Mouse (Mus musculus) liver, embryonic 11.5 days (tissue): ENCODE measurements around the gene Gpbar1. TPM values are rescaled to one million over a fixed set of nuclear protein-coding genes. Genes with fewer than 3 reads are reported as not detected.
A peak's percentile ranks its signal among the peaks of the same experiment; 100 is the strongest.

Experiments used
- ATAC-seq: fragments of 200-750 bp; cut with Nextera tagmentation; replicated peaks from 2 replicates; pipeline ENCODE4 v1.8.0; 2017; ENCODE audit warnings: moderate number of reproducible peaks, mild to moderate bottlenecking, moderate TSS enrichment, moderate library complexity; ENCODE audit not compliant: low FRiP score
- DNase-seq: peaks from one replicate; pipeline ENCODE4 v3.0.0-alpha.2; 2017; ENCODE audit warnings: low spot score
- H3K27ac ChIP-seq: fragments of 300-500 bp; sonication (generic); 2 replicates; pipeline ENCODE4 v1.5.1; 2014; ENCODE audit warnings: mild to moderate bottlenecking, low read depth, low read length, control low read depth
- H3K27me3 ChIP-seq: fragments of 300-500 bp; sonication (generic); replicated peaks from 2 replicates; pipeline ENCODE4 v1.6.1; 2014; ENCODE audit warnings: low read length, mixed read lengths; ENCODE audit not compliant: control insufficient read depth, insufficient read depth
- H3K36me3 ChIP-seq: fragments of 300-500 bp; sonication (generic); 2 replicates; pipeline ENCODE4 v1.6.1; 2014; ENCODE audit warnings: mild to moderate bottlenecking, low read length, moderate library complexity, mixed read lengths; ENCODE audit not compliant: control insufficient read depth, insufficient read depth
- H3K4me1 ChIP-seq: fragments of 300-500 bp; sonication (generic); replicated peaks from 2 replicates; pipeline ENCODE4 v1.6.1; 2014; ENCODE audit warnings: low read length, mixed read lengths; ENCODE audit not compliant: control insufficient read depth, insufficient read depth
- H3K4me2 ChIP-seq: fragments of 300-500 bp; sonication (generic); 2 replicates; pipeline ENCODE4 v1.6.1; 2014; ENCODE audit warnings: mild to moderate bottlenecking, control low read depth, moderate library complexity
- H3K4me3 ChIP-seq: fragments of 300-500 bp; sonication (generic); 2 replicates; pipeline ENCODE4 v1.5.1; 2014; ENCODE audit warnings: low read depth, low read length, control low read depth
- H3K9ac ChIP-seq: fragments of 300-500 bp; sonication (generic); 2 replicates; pipeline ENCODE4 v1.6.1; 2014; ENCODE audit warnings: low read depth, low read length, control low read depth
- H3K9me3 ChIP-seq: fragments of 300-500 bp; sonication (generic); 2 replicates; pipeline ENCODE4 v1.6.1; 2016; ENCODE audit warnings: low read length, inconsistent platforms, mixed read lengths; ENCODE audit not compliant: control insufficient read depth
- WGBS: fragments of 180-500 bp; shearing (Covaris S2); extraction: QIAGEN DNeasy Blood & Tissue Kit; methylation state at CpG from one replicate; pipeline ENCODE4 v1.1.7; 2014; 5-methylcytosine and 5-hydroxymethylcytosine counted together
- polyA plus RNA-seq: library from polyadenylated mRNA; unstranded; fragments of >200 nt; fragmentation: Nextera tagmentation; extraction: Ambion mirVana; gene quantifications from 2 replicates; pipeline ENCODE4 v1.2.1, GENCODE M21; 2014

Gene Gpbar1
- polyA plus RNA-seq, result 2.8 and 3.2 TPM in 2 replicates

- no peaks in the 10 kb centered on the region for H3K9me3 ChIP-seq
- H3K36me3 ChIP-seq, result peaks cover 18% of the 10 kb centered on the region
- 89% methylated on average over 10 of the region's 10 CpGs for WGBS
- H3K4me2 ChIP-seq, result peak within 1 kb of the TSS; percentile 26
- H3K27ac ChIP-seq, result no peak within 1 kb of the TSS
- H3K27me3 ChIP-seq, result no peaks in the 10 kb centered on the region
- DNase-seq (no peak), ATAC-seq (no peak)
- H3K4me3 ChIP-seq, result no peak within 1 kb of the TSS
- no peak within 1 kb of the TSS for H3K9ac ChIP-seq
- peaks cover 10% of the 10 kb centered on the region for H3K4me1 ChIP-seq
These were observed at the start of gene Gpbar1 for GRCm38 (mm10) chr1:74278538-74278937. TSS of gene Gpbar1 (plus strand) at chr1:74278550.

GRCm38 (mm10) chr1:74229942-74230341 lies 48.4 kb upstream of the Gpbar1 start:
- 63% methylated on average over 2 of the region's 2 CpGs for WGBS
- no peaks in the 10 kb centered on the region for H3K36me3 ChIP-seq
- H3K9ac ChIP-seq, result no peak overlapping the region
- H3K4me1 ChIP-seq, result peaks cover 7% of the 10 kb centered on the region
- ATAC-seq (no peak), DNase-seq (no peak)
- H3K27me3 ChIP-seq, result no peaks in the 10 kb centered on the region
- no peaks in the 10 kb centered on the region for H3K9me3 ChIP-seq
- H3K4me2 ChIP-seq, result no peak overlapping the region
- H3K27ac ChIP-seq, result no peak overlapping the region
- H3K4me3 ChIP-seq, result no peak overlapping the region

- WGBS, result 50% methylated on average over 1 of the region's 1 CpGs
- no peaks in the 10 kb centered on the region for H3K9me3 ChIP-seq
- no peak overlapping the region for H3K9ac ChIP-seq
- no peak overlapping the region for H3K27ac ChIP-seq
- peaks cover 7% of the 10 kb centered on the region for H3K4me1 ChIP-seq
- H3K4me2 ChIP-seq, result no peak overlapping the region
- DNase-seq (no peak), ATAC-seq (peak; percentile 77)
- no peaks in the 10 kb centered on the region for H3K36me3 ChIP-seq
- H3K4me3 ChIP-seq, result no peak overlapping the region
- H3K27me3 ChIP-seq, result no peaks in the 10 kb centered on the region
These were observed 47.4 kb upstream of the Gpbar1 start for GRCm38 (mm10) chr1:74230992-74231391.

GRCm38 (mm10) chr1:74235938-74236589 lies 42.3 kb upstream of the Gpbar1 start, which contains the start of gene Arpc2:
TSS of gene Arpc2 (plus strand) at chr1:74236084.
- Histone ChIP-seq H3K36me3 (no peaks in the 10 kb centered on the region), H3K27ac (peak within 1 kb of the TSS; percentile 89), H3K9ac (peak within 1 kb of the TSS; percentile 92), H3K4me3 (peak within 1 kb of the TSS; percentile 95), H3K4me2 (peak within 1 kb of the TSS; percentile 96), H3K9me3 (no peaks in the 10 kb centered on the region), H3K27me3 (no peaks in the 10 kb centered on the region), H3K4me1 (peaks cover 42% of the 10 kb centered on the region)
- DNase-seq, result peak; percentile 99
- WGBS, result 3% methylated on average over 54 of the region's 55 CpGs
- ATAC-seq, result peak; percentile 84

DNA sequence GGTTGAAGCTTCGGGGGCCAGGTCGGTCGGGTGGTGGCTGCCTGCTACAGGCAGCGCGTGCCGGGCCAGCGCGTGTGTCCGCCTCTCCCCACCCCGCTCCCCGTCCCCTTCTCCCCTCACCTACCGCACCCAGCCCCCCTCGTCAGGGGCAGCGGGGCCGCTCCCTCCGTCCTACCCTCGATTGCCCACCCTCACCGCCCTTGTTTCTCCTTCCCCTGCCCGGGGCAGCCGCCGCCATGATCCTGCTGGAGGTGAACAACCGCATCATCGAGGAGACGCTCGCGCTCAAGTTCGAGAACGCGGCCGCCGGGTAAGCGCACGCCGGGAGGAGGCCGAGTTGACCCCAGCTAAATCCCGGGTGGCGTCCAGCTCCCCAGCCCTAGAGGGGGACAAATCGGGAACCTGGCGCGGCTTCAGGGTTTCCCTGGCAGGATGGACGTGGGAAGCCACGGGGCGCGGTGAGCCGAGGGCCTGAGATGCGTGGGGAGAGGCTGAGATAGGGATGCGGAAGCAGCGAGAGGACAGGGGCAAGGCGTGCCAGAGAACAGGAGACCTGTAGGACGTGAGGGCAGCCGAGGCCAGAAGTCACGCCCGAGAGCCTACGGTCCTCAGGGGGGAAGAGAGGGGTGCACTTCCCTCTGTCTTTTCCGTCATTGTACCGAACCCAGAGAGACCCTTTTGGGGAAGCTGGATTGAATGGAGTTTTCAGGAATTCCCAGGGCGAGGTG lies 41.6 kb upstream of the Gpbar1 start:
- Histone ChIP-seq H3K9ac (peak overlapping the region; percentile 92), H3K27me3 (no peaks in the 10 kb centered on the region), H3K36me3 (no peaks in the 10 kb centered on the region), H3K9me3 (no peaks in the 10 kb centered on the region), H3K4me3 (peak overlapping the region; percentile 95), H3K4me2 (peak overlapping the region; percentile 96), H3K4me1 (peaks cover 39% of the 10 kb centered on the region), H3K27ac (peak overlapping the region; percentile 89)
- under 1% methylated on average over 44 of the region's 57 CpGs for WGBS
- ATAC-seq (peak; percentile 53), DNase-seq (peak; percentile 69)

DNA sequence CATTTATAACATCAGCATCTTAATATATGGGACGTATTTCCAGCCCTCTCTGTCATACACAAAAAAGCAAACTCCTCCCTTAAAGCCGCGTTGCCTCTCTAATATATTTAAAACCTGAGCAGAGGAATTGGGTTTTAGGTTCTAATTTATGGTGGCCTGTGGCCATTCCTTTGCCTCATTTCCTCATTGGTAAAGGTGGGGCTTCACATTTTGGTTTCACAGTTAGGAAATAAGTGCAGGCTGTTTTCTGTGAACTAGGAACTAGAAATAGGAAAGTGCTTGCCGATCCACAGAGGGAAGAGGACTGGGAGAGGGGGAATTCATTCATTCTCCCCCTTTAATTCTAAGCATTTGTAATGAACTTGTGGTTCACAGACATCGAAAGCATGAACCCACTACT lies 40.7 kb upstream of the Gpbar1 start:
- Histone ChIP-seq H3K27ac (peak overlapping the region; percentile 89), H3K9me3 (no peaks in the 10 kb centered on the region), H3K9ac (peak overlapping the region; percentile 92), H3K4me2 (peak overlapping the region; percentile 96), H3K27me3 (no peaks in the 10 kb centered on the region), H3K4me3 (peak overlapping the region; percentile 95), H3K36me3 (no peaks in the 10 kb centered on the region), H3K4me1 (peaks cover 38% of the 10 kb centered on the region)
- no peak for ATAC-seq
- DNase-seq, result no peak
- 18% methylated on average over 5 of the region's 5 CpGs for WGBS

DNA sequence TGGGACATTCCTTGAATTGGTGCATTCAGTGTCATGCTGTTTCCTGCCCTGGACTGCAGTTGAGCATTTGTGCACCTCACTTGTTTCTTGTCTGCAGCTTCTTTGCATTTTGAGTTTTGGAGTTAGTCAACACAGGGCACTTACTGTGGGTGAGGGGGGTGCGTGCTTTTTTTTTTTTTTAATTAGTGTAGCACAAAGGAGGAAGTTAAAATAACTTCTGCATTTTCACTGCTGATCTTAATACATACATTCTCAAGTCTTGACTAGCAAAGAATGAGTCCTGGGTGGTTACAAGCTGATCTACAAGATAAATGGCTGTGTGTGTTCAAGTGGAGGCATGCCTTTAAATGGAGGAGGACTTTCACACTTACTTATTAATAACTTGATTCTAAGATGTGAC lies 40.2 kb upstream of the Gpbar1 start:
- 36% methylated on average over 1 of the region's 1 CpGs for WGBS
- H3K4me1 ChIP-seq, result peaks cover 38% of the 10 kb centered on the region
- H3K36me3 ChIP-seq, result no peaks in the 10 kb centered on the region
- DNase-seq (no peak), ATAC-seq (no peak)
- peak overlapping the region; percentile 92 for H3K9ac ChIP-seq
- H3K4me3 ChIP-seq, result peak overlapping the region; percentile 95
- peak overlapping the region; percentile 96 for H3K4me2 ChIP-seq
- H3K27ac ChIP-seq, result peak overlapping the region; percentile 89
- H3K27me3 ChIP-seq, result no peaks in the 10 kb centered on the region
- no peaks in the 10 kb centered on the region for H3K9me3 ChIP-seq

- no peak for DNase-seq
- peak; percentile 70 for ATAC-seq
- H3K4me3 ChIP-seq, result peak overlapping the region; percentile 95
These were observed 39.2 kb upstream of the Gpbar1 start for GRCm38 (mm10) chr1:74239162-74239561.

More at GRCm38 (mm10) chr1:74239162-74239561, 39.2 kb upstream of the Gpbar1 start:
- H3K27ac ChIP-seq, result peak overlapping the region; percentile 89
- no peaks in the 10 kb centered on the region for H3K36me3 ChIP-seq
- H3K4me1 ChIP-seq, result peaks cover 42% of the 10 kb centered on the region
- no peaks in the 10 kb centered on the region for H3K27me3 ChIP-seq
- no peaks in the 10 kb centered on the region for H3K9me3 ChIP-seq
- peak overlapping the region; percentile 96 for H3K4me2 ChIP-seq
- peak overlapping the region; percentile 92; the same call in 1 of the 2 replicates for H3K9ac ChIP-seq
- WGBS, result 17% methylated on average over 7 of the region's 7 CpGs
